Mouse (Mus musculus) large intestine, adult 2 months (tissue): Measurements from ENCODE around the gene 5031439G07Rik. TPM values are rescaled to one million over a fixed set of nuclear protein-coding genes. Genes with fewer than 3 reads are reported as not detected.
"Not testable (repeated sequence)": the region's sequence is repeated elsewhere in the genome, so short reads cannot be mapped to it uniquely, and the experiment has no call there.

Experiments
- DNase-seq: peaks from one replicate; pipeline ENCODE4 v3.0.0-alpha.2; 2012; ENCODE audit warnings: low read depth, low spot score
- WGBS: fragments of 180-500 bp; shearing (Covaris S2); methylation state at CpG from one replicate; pipeline ENCODE4 v1.1.7; 2018; 5-methylcytosine and 5-hydroxymethylcytosine counted together
- polyA plus RNA-seq: library from polyadenylated mRNA; depleted of rRNA; stranded (reverse); fragments of >200 nt; gene quantifications from 2 replicates; pipeline ENCODE4 v1.2.3, GENCODE M21; 2012; rRNA removed

5031439G07Rik gene
- polyA plus RNA-seq, 1 experiment, result 11.0 TPM

DNA sequence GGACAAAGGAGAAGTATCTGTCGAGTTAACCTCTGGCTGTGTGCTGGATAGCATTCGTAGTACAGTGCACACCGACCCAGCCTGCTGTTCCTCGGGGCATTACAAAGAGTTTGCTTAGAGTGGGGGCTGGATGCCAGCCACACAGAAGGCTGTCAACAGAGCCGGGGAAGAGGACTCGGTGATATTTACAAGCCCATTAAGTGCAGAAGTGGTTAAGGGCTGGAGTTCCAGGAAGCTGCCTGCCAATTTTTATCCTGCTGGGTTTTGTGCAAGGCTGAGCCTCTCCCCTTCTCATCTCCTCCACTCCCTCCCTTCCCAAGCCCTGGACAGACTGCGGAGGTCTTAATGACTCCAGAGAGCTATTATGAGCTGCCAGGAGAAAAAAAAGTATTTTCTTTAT is 90.3 kb downstream of the 5031439G07Rik start:
- no peak for DNase-seq
- WGBS, result 6% methylated on average over 7 of the region's 7 CpGs

DNA sequence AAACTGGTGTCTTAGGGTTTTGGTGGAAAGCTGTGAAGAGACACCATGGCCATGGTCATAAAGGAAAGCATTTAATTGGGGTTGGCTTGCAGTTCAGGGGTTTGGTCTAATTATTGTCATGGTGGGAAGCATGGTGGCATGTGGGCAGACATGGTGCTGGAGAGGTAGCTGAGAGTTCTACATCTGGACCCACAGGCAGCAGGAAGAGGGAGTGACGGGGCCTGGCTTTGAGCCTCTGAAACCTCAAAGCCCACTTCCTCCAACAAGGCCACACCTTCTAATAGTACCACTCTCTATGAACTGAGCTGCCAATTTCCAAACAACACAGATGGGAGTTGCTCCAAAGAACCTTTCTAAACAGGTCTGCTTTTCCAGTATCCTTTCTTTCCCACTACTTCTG is 91.7 kb downstream of the 5031439G07Rik start:
- no peak for DNase-seq
- 77% methylated on average over 1 of the region's 1 CpGs for WGBS

DNA sequence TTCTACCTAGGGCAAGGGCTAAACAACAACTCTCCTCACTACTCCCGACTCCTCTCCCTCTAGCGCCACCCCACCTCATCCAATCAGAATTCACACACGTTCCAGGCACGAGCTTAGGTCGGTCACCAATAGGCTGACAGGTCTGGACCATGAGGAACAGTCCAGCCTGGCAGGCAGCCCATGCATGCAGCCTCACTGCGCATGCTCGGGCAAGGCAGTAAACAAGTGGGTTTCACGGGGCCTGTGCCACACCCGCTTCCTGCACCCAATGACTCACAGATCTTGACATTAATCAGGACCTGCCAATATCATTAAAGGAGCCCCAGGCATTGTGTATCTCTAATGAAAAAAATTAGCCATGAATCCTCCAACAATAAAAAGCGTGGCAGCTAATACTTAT is 92.1 kb downstream of the 5031439G07Rik start:
- 36% methylated on average over 10 of the region's 10 CpGs for WGBS
- DNase-seq, result not testable (repeated sequence)

Other genes starting within 250 kb of the 5031439G07Rik start
- 4.4 and 8.8 TPM in 2 replicates for gene Phf21b, start 132.5 kb downstream of the 5031439G07Rik start, polyA plus RNA-seq
- 0.16 and 0.29 TPM in 2 replicates for gene Gm29666, start 68.5 kb downstream of the 5031439G07Rik start, polyA plus RNA-seq
- gene Nup50, start 65.1 kb downstream of the 5031439G07Rik start, polyA plus RNA-seq, result 11.1 and 12.0 TPM in 2 replicates
- 1.3 and 2.1 TPM in 2 replicates for gene Upk3a, start 28.6 kb upstream of the 5031439G07Rik start, polyA plus RNA-seq
- 16.8 and 30.6 TPM in 2 replicates for gene Fam118a, start 40.4 kb upstream of the 5031439G07Rik start, polyA plus RNA-seq
- gene Smc1b, start 143.4 kb upstream of the 5031439G07Rik start, polyA plus RNA-seq, result 0.52 TPM in 1 of 2 replicates, not detected in the other
- not detected in 2 replicates for gene Ribc2, start 143.5 kb upstream of the 5031439G07Rik start, polyA plus RNA-seq
- gene Fbln1, start 217.4 kb upstream of the 5031439G07Rik start, polyA plus RNA-seq, result 85.1 and 164 TPM in 2 replicates